Mouse (Mus musculus) 416B (cell line): ENCODE results near the gene Esrrg.

Source experiments
- DNase-seq: peaks from one replicate; pipeline ENCODE4 v3.0.0; 2011; ENCODE audit warnings: low read depth

Esrrg gene

GRCm38 (mm10) chr1:187608261-187608921 is at the start of gene Esrrg:
Gene Esrrg, plus strand, starts transcription at chr1:187608791.
- no peak for DNase-seq

GRCm38 (mm10) chr1:187583982-187584381 is 24.6 kb upstream of the Esrrg start:
- DNase-seq, result no peak

GRCm38 (mm10) chr1:187586541-187587075 is 22.0 kb upstream of the Esrrg start:
- no peak for DNase-seq

GRCm38 (mm10) chr1:187602942-187603341 is 5.6 kb upstream of the Esrrg start:
- DNase-seq, result no peak

- no peak for DNase-seq
Observed at GRCm38 (mm10) chr1:187604063-187604484, 4.5 kb upstream of the Esrrg start.

- DNase-seq, result no peak
Observed at GRCm38 (mm10) chr1:187604691-187605310, 3.8 kb upstream of the Esrrg start.

- DNase-seq, result no peak
Observed at GRCm38 (mm10) chr1:187605391-187606270, 3.0 kb upstream of the Esrrg start.

GRCm38 (mm10) chr1:187606271-187607040 is 2.1 kb upstream of the Esrrg start:
- DNase-seq, result no peak

- DNase-seq, result no peak
Observed at GRCm38 (mm10) chr1:187607065-187608047, 1.2 kb upstream of the Esrrg start.

GRCm38 (mm10) chr1:187609021-187609852 is 646 bp downstream of the Esrrg start:
- no peak for DNase-seq

GRCm38 (mm10) chr1:187609853-187610230 is 1.3 kb downstream of the Esrrg start:
- DNase-seq, result no peak

GRCm38 (mm10) chr1:187610336-187610948 is 1.9 kb downstream of the Esrrg start:
- no peak for DNase-seq

- DNase-seq, result no peak
Observed at GRCm38 (mm10) chr1:187611925-187612324, 3.3 kb downstream of the Esrrg start.

- no peak for DNase-seq
Observed at GRCm38 (mm10) chr1:187613277-187613676, 4.7 kb downstream of the Esrrg start.

- DNase-seq, result no peak
Observed at GRCm38 (mm10) chr1:187623981-187624380, 15.4 kb downstream of the Esrrg start.

- no peak for DNase-seq
Observed at GRCm38 (mm10) chr1:187630361-187630760, 21.8 kb downstream of the Esrrg start.

- no peak for DNase-seq
Observed at GRCm38 (mm10) chr1:187631486-187631885, 22.9 kb downstream of the Esrrg start.

- DNase-seq, result no peak
Observed at GRCm38 (mm10) chr1:187645258-187645657, 36.7 kb downstream of the Esrrg start.

- no peak for DNase-seq
Observed at GRCm38 (mm10) chr1:187648551-187648950, 40.0 kb downstream of the Esrrg start.
